Mouse (Mus musculus): ENCODE measurements around the gene Spaca3.

Spaca3 gene

GRCm38 (mm10) chr11:80868039-80868438 lies 9.9 kb downstream of the Spaca3 start:
- DNase-seq (ENCODE audit: low read depth): no peak

- peak; percentile 70 for DNase-seq (ENCODE audit: low read depth)
These were observed 14.6 kb downstream of the Spaca3 start for GRCm38 (mm10) chr11:80872509-80873474.

- peak; percentile 95 for DNase-seq (ENCODE audit: low read depth)
These were observed 19.0 kb downstream of the Spaca3 start for GRCm38 (mm10) chr11:80877131-80877651.

- DNase-seq (ENCODE audit: low read depth): peak; percentile 79
These were observed 19.9 kb downstream of the Spaca3 start for GRCm38 (mm10) chr11:80878026-80878425.

GRCm38 (mm10) chr11:80882229-80882810 lies 24.2 kb downstream of the Spaca3 start:
- peak; percentile 32 for DNase-seq (ENCODE audit: low read depth)

- no peak for DNase-seq (ENCODE audit: low read depth)
These were observed 26.5 kb downstream of the Spaca3 start for GRCm38 (mm10) chr11:80884521-80885231.

- no peak for DNase-seq (ENCODE audit: low read depth)
These were observed 28.2 kb downstream of the Spaca3 start for GRCm38 (mm10) chr11:80886365-80886764.

- no peak for DNase-seq (ENCODE audit: low read depth)
These were observed 28.9 kb downstream of the Spaca3 start for GRCm38 (mm10) chr11:80887021-80887420.

- no peak for DNase-seq (ENCODE audit: low read depth)
These were observed 31.3 kb downstream of the Spaca3 start for GRCm38 (mm10) chr11:80889336-80890063.

- DNase-seq (ENCODE audit: low read depth): no peak
These were observed 37.7 kb downstream of the Spaca3 start for GRCm38 (mm10) chr11:80895853-80896252.

- no peak for DNase-seq (ENCODE audit: low read depth)
These were observed 42.4 kb downstream of the Spaca3 start for GRCm38 (mm10) chr11:80900555-80900954.

- no peak for DNase-seq (ENCODE audit: low read depth)
These were observed 44.5 kb downstream of the Spaca3 start for GRCm38 (mm10) chr11:80902664-80903063.

- no peak for DNase-seq (ENCODE audit: low read depth)
These were observed 45.3 kb downstream of the Spaca3 start for GRCm38 (mm10) chr11:80903426-80903825.

- no peak for DNase-seq (ENCODE audit: low read depth)
These were observed 46.4 kb downstream of the Spaca3 start for GRCm38 (mm10) chr11:80904559-80904958.

GRCm38 (mm10) chr11:80906456-80906855 lies 48.3 kb downstream of the Spaca3 start:
- DNase-seq (ENCODE audit: low read depth): peak; percentile 78

GRCm38 (mm10) chr11:80907820-80908219 lies 49.7 kb downstream of the Spaca3 start:
- no peak for DNase-seq (ENCODE audit: low read depth)

- no peak for DNase-seq (ENCODE audit: low read depth)
These were observed 54.6 kb downstream of the Spaca3 start for GRCm38 (mm10) chr11:80912721-80913120.

GRCm38 (mm10) chr11:80913408-80914024 lies 55.4 kb downstream of the Spaca3 start:
- DNase-seq (ENCODE audit: low read depth): peak; percentile 20
